Mouse (Mus musculus): Measurements from ENCODE around the gene Asna1.

GRCm38 (mm10) chr8:84968650-84969049 lies 56.4 kb downstream of the Asna1 start:
- no peak for TF ChIP-seq POLR2A (IDR thresholded peaks at IDR 0.05; ENCODE audit: extremely low read depth, insufficient read depth, low read length)
- no peak for TF ChIP-seq CTCF (IDR thresholded peaks at IDR 0.05; ENCODE audit: extremely low read depth, insufficient read depth, low read length)

Data from cortical plate, adult 2 months (tissue).